Mouse (Mus musculus) midbrain, embryonic 14.5 days (tissue): Measurements from ENCODE around the gene Crk. TPM values are rescaled to one million over a fixed set of nuclear protein-coding genes. Genes with fewer than 3 reads are reported as not detected.

ENCODE experiments used
- ATAC-seq: fragments of 200-750 bp; cut with Nextera tagmentation; 2 replicates; pipeline ENCODE4 v1.8.0; 2017; ENCODE audit warnings: moderate number of reproducible peaks, moderate library complexity; ENCODE audit not compliant: low FRiP score, low TSS enrichment
- DNase-seq: peaks from one replicate; pipeline ENCODE4 v3.0.0-alpha.2; 2015
- H3K27ac ChIP-seq: fragments of 300-500 bp; sonication (generic); replicated peaks from 2 replicates; pipeline ENCODE4 v1.5.1; 2014; ENCODE audit warnings: mild to moderate bottlenecking, low read depth, low read length, moderate library complexity
- H3K27me3 ChIP-seq: fragments of 300-500 bp; sonication (generic); 2 replicates; pipeline ENCODE4 v1.6.1; 2014; ENCODE audit warnings: low read length, control low read depth, mixed read lengths; ENCODE audit not compliant: control insufficient read depth, insufficient read depth
- H3K36me3 ChIP-seq: fragments of 300-500 bp; sonication (generic); 2 replicates; pipeline ENCODE4 v1.6.1; 2014; ENCODE audit warnings: low read length, control low read depth; ENCODE audit not compliant: control insufficient read depth, insufficient read depth
- H3K4me1 ChIP-seq: fragments of 300-500 bp; sonication (generic); 2 replicates; pipeline ENCODE4 v1.6.1; 2014; ENCODE audit warnings: mild to moderate bottlenecking, antibody characterized with exemption, low read length, control low read depth; ENCODE audit not compliant: control insufficient read depth, insufficient read depth
- H3K4me2 ChIP-seq: fragments of 300-500 bp; sonication (generic); 2 replicates; pipeline ENCODE4 v1.6.1; 2014; ENCODE audit warnings: mild to moderate bottlenecking, low read length, moderate library complexity
- H3K4me3 ChIP-seq: fragments of 300-500 bp; sonication (generic); replicated peaks from 2 replicates; pipeline ENCODE4 v1.5.1; 2014; ENCODE audit warnings: low read depth, low read length
- H3K9ac ChIP-seq: fragments of 300-500 bp; sonication (generic); replicated peaks from 2 replicates; pipeline ENCODE4 v1.6.1; 2014; ENCODE audit warnings: mild to moderate bottlenecking, low read length, moderate library complexity
- H3K9me3 ChIP-seq: fragments of 300-500 bp; sonication (generic); 2 replicates; pipeline ENCODE4 v1.6.1; 2016; ENCODE audit warnings: low read length, control low read depth, mixed read lengths; ENCODE audit not compliant: control insufficient read depth
- WGBS: fragments of 180-500 bp; shearing (Covaris S2); extraction: QIAGEN DNeasy Blood & Tissue Kit; methylation state at CpG from one replicate; pipeline ENCODE4 v1.1.7; 2014; 5-methylcytosine and 5-hydroxymethylcytosine counted together
- polyA plus RNA-seq: library from polyadenylated mRNA; unstranded; fragments of >200 nt; fragmentation: Nextera tagmentation; extraction: Ambion mirVana; gene quantifications from 2 replicates; pipeline ENCODE4 v1.2.1, GENCODE M21; 2014

The Crk gene
- polyA plus RNA-seq, 1 experiment from 2014 or later, result 114 TPM

- no peaks in the 10 kb centered on the region for H3K36me3 ChIP-seq
- DNase-seq, result no peak
- peaks cover 14% of the 10 kb centered on the region for H3K27me3 ChIP-seq
- H3K27ac ChIP-seq, result no peak overlapping the region
- 93% methylated on average over 12 of the region's 12 CpGs for whole genome bisulfite sequencing
- no peak for ATAC-seq
- no peak overlapping the region for H3K4me2 ChIP-seq
- H3K9me3 ChIP-seq, result no peaks in the 10 kb centered on the region
- H3K4me1 ChIP-seq, result peaks cover 12% of the 10 kb centered on the region
- no peak overlapping the region for H3K4me3 ChIP-seq
- H3K9ac ChIP-seq, result no peak overlapping the region
Observed at GRCm38 (mm10) chr11:75660081-75660590, 18.9 kb upstream of the Crk start.

GRCm38 (mm10) chr11:75660941-75661800, 17.9 kb upstream of the Crk start:
- no peak overlapping the region for H3K27ac ChIP-seq
- peaks cover 5% of the 10 kb centered on the region; the same call in 1 of the 2 replicates for H3K4me1 ChIP-seq
- DNase-seq (no peak), ATAC-seq (no peak)
- no peak overlapping the region for H3K4me2 ChIP-seq
- peaks cover 5% of the 10 kb centered on the region; the same call in 1 of the 2 replicates for H3K27me3 ChIP-seq
- no peaks in the 10 kb centered on the region for H3K9me3 ChIP-seq
- no peak overlapping the region for H3K4me3 ChIP-seq
- no peak overlapping the region for H3K9ac ChIP-seq
- H3K36me3 ChIP-seq, result no peaks in the 10 kb centered on the region
- 88% methylated on average over 21 of the region's 21 CpGs for WGBS

GRCm38 (mm10) chr11:75662131-75662530, 16.9 kb upstream of the Crk start:
- DNase-seq, result no peak
- Histone ChIP-seq H3K4me2 (no peak overlapping the region), H3K4me3 (no peak overlapping the region)

GRCm38 (mm10) chr11:75666296-75666695, 12.8 kb upstream of the Crk start:
- DNase-seq (no peak), ATAC-seq (no peak)
- no peak overlapping the region for H3K27ac ChIP-seq
- H3K9ac ChIP-seq, result no peak overlapping the region
- no peak overlapping the region for H3K4me3 ChIP-seq
- H3K36me3 ChIP-seq, result no peaks in the 10 kb centered on the region
- no peak overlapping the region for H3K4me2 ChIP-seq
- no peaks in the 10 kb centered on the region for H3K27me3 ChIP-seq
- H3K9me3 ChIP-seq, result no peaks in the 10 kb centered on the region
- H3K4me1 ChIP-seq, result no peaks in the 10 kb centered on the region
- 97% methylated on average over 6 of the region's 6 CpGs for WGBS

More at GRCm38 (mm10) chr11:75662131-75662530, 16.9 kb upstream of the Crk start:
- no peaks in the 10 kb centered on the region for H3K9me3 ChIP-seq
- no peaks in the 10 kb centered on the region for H3K4me1 ChIP-seq
- H3K36me3 ChIP-seq, result no peaks in the 10 kb centered on the region
- H3K27me3 ChIP-seq, result no peaks in the 10 kb centered on the region; the same call in 1 of the 2 replicates
- 94% methylated on average over 7 of the region's 7 CpGs for WGBS
- H3K27ac ChIP-seq, result no peak overlapping the region
- H3K9ac ChIP-seq, result no peak overlapping the region
- ATAC-seq, result no peak

GRCm38 (mm10) chr11:75668621-75669020, 10.4 kb upstream of the Crk start:
- Histone ChIP-seq H3K27me3 (no peaks in the 10 kb centered on the region), H3K4me1 (no peaks in the 10 kb centered on the region), H3K27ac (no peak overlapping the region), H3K4me2 (no peak overlapping the region), H3K36me3 (no peaks in the 10 kb centered on the region), H3K9me3 (no peaks in the 10 kb centered on the region), H3K9ac (no peak overlapping the region), H3K4me3 (no peak overlapping the region)
- WGBS, result 93% methylated on average over 3 of the region's 3 CpGs
- DNase-seq, result no peak
- ATAC-seq, result no peak

- DNase-seq (no peak), ATAC-seq (no peak)
- no peaks in the 10 kb centered on the region for H3K9me3 ChIP-seq
- H3K9ac ChIP-seq, result no peak overlapping the region
- H3K4me3 ChIP-seq, result no peak overlapping the region
- H3K4me1 ChIP-seq, result no peaks in the 10 kb centered on the region
- 88% methylated on average over 11 of the region's 11 CpGs for WGBS
- no peaks in the 10 kb centered on the region for H3K36me3 ChIP-seq
- no peak overlapping the region for H3K27ac ChIP-seq
- H3K4me2 ChIP-seq, result no peak overlapping the region
- H3K27me3 ChIP-seq, result no peaks in the 10 kb centered on the region
Observed at GRCm38 (mm10) chr11:75669176-75669852, 9.7 kb upstream of the Crk start.

GRCm38 (mm10) chr11:75669853-75670200, 9.2 kb upstream of the Crk start:
- Histone ChIP-seq H3K4me1 (no peaks in the 10 kb centered on the region), H3K9me3 (no peaks in the 10 kb centered on the region), H3K27me3 (no peaks in the 10 kb centered on the region), H3K4me2 (no peak overlapping the region), H3K27ac (no peak overlapping the region), H3K4me3 (no peak overlapping the region), H3K9ac (no peak overlapping the region), H3K36me3 (no peaks in the 10 kb centered on the region)
- no peak for ATAC-seq
- DNase-seq, result no peak
- 92% methylated on average over 12 of the region's 12 CpGs for WGBS

- DNase-seq, result no peak
- H3K27ac ChIP-seq, result no peak overlapping the region
- no peak overlapping the region for H3K4me3 ChIP-seq
- H3K9ac ChIP-seq, result no peak overlapping the region
- no peaks in the 10 kb centered on the region for H3K4me1 ChIP-seq
- WGBS, result 88% methylated on average over 22 of the region's 22 CpGs
- H3K9me3 ChIP-seq, result no peaks in the 10 kb centered on the region
- H3K27me3 ChIP-seq, result no peaks in the 10 kb centered on the region
- ATAC-seq, result no peak
- H3K4me2 ChIP-seq, result no peak overlapping the region
- no peaks in the 10 kb centered on the region for H3K36me3 ChIP-seq
Observed at GRCm38 (mm10) chr11:75671426-75672180, 7.5 kb upstream of the Crk start.
